Mouse (Mus musculus) stomach, embryonic 14.5 days (tissue): ENCODE measurements around the gene Apobec2. TPM values are rescaled to one million over a fixed set of nuclear protein-coding genes. Genes with fewer than 3 reads are reported as not detected.

Source experiments
- ATAC-seq: fragments of 200-750 bp; cut with Nextera tagmentation; 2 replicates; pipeline ENCODE4 v1.8.0; 2017; ENCODE audit warnings: low read depth, moderate TSS enrichment; ENCODE audit not compliant: insufficient number of reproducible peaks, insufficient read depth, low FRiP score
- H3K27ac ChIP-seq: fragments of 300-500 bp; sonication (generic); 2 replicates; pipeline ENCODE4 v1.5.1; 2014; ENCODE audit warnings: mild to moderate bottlenecking, low read length, moderate library complexity, mixed read lengths
- H3K27me3 ChIP-seq: fragments of 300-500 bp; sonication (generic); 2 replicates; pipeline ENCODE4 v1.6.1; 2014; ENCODE audit warnings: low read length, control low read depth, mixed read lengths; ENCODE audit not compliant: control insufficient read depth, insufficient read depth
- H3K36me3 ChIP-seq: fragments of 300-500 bp; sonication (generic); 2 replicates; pipeline ENCODE4 v1.6.1; 2014; ENCODE audit warnings: mild to moderate bottlenecking, control low read depth, low read length, moderate library complexity, mixed read lengths; ENCODE audit not compliant: control insufficient read depth, insufficient read depth
- H3K4me1 ChIP-seq: fragments of 300-500 bp; sonication (generic); 2 replicates; pipeline ENCODE4 v1.6.1; 2014; ENCODE audit warnings: low read length, control low read depth, mixed read lengths; ENCODE audit not compliant: control insufficient read depth, insufficient read depth
- H3K4me2 ChIP-seq: fragments of 300-500 bp; sonication (generic); replicated peaks from 2 replicates; pipeline ENCODE4 v1.6.1; 2014; ENCODE audit warnings: low read depth, low read length, control low read depth
- H3K4me3 ChIP-seq: fragments of 300-500 bp; sonication (generic); 2 replicates; pipeline ENCODE4 v1.5.1; 2014; ENCODE audit warnings: low read depth, low read length, control low read depth
- H3K9ac ChIP-seq: fragments of 300-500 bp; sonication (generic); replicated peaks from 2 replicates; pipeline ENCODE4 v1.6.1; 2014; ENCODE audit warnings: low read depth, mild to moderate bottlenecking, control low read depth, low read length, moderate library complexity, mixed read lengths
- H3K9me3 ChIP-seq: fragments of 300-500 bp; sonication (generic); 2 replicates; pipeline ENCODE4 v1.6.1; 2016; ENCODE audit warnings: low read depth, low read length, control low read depth; ENCODE audit not compliant: control insufficient read depth
- WGBS: fragments of 180-500 bp; shearing (Covaris S2); extraction: QIAGEN DNeasy Blood & Tissue Kit; methylation state at CpG from one replicate; pipeline ENCODE4 v1.1.7; 2014; 5-methylcytosine and 5-hydroxymethylcytosine counted together
- polyA plus RNA-seq: library from polyadenylated mRNA; unstranded; fragments of >200 nt; fragmentation: Nextera tagmentation; extraction: Ambion mirVana; gene quantifications from 2 replicates; pipeline ENCODE4 v1.2.1, GENCODE M21; 2014

The Apobec2 gene
- polyA plus RNA-seq, 1 experiment from 2014 or later = 2.9 TPM

DNA sequence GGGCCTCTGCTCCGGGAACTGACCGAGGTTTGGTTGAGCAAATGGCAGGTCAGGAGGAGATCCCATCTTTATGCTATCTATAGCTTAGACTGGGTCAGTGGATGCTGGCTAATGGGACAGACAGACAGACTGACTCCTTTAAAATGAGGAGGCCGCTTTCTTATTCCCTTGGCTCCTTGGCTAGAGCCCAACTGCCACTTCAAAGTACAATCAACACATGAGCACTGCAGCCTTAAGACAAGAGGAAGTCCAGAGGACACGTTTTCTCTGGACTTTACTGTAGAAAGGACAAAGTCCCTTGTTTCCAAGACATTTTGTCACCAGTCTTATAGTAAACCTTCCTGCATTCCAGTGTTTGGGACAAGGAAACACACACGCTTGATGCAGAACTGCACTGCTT is 41.3 kb downstream of the Apobec2 start:
- H3K4me3 ChIP-seq = no peak overlapping the region
- peaks cover 95% of the 10 kb centered on the region for H3K36me3 ChIP-seq
- H3K4me1 ChIP-seq = no peaks in the 10 kb centered on the region
- H3K27ac ChIP-seq = no peak overlapping the region
- H3K9me3 ChIP-seq = no peaks in the 10 kb centered on the region
- ATAC-seq = no peak
- no peak overlapping the region for H3K4me2 ChIP-seq
- no peak overlapping the region for H3K9ac ChIP-seq
- no peaks in the 10 kb centered on the region for H3K27me3 ChIP-seq
- WGBS = 91% methylated on average over 5 of the region's 5 CpGs

DNA sequence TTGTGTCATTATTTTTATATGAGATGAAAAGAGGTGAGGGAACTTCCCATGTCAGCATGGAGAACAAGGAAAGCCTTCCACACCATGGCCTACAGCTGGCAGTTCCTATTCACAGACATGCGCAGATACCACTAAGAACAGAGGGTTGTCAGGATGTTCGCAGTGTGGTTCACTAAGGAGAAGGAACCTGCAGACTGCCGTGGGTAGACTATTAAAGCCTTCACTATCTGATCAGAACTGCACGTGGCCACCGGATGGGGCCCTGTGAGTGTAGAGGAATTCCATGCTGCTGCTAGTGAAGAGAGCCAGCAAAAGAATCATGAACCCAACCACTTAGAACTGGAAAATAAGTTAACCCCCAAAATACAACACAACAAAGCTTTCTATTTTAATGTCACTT is 43.3 kb downstream of the Apobec2 start:
- H3K27ac ChIP-seq = no peak overlapping the region
- ATAC-seq = no peak
- H3K9ac ChIP-seq = no peak overlapping the region
- H3K27me3 ChIP-seq = no peaks in the 10 kb centered on the region
- H3K4me3 ChIP-seq = no peak overlapping the region
- H3K4me2 ChIP-seq = no peak overlapping the region
- peaks cover 75% of the 10 kb centered on the region for H3K36me3 ChIP-seq
- H3K9me3 ChIP-seq = no peaks in the 10 kb centered on the region
- 90% methylated on average over 5 of the region's 5 CpGs for WGBS
- H3K4me1 ChIP-seq = no peaks in the 10 kb centered on the region

DNA sequence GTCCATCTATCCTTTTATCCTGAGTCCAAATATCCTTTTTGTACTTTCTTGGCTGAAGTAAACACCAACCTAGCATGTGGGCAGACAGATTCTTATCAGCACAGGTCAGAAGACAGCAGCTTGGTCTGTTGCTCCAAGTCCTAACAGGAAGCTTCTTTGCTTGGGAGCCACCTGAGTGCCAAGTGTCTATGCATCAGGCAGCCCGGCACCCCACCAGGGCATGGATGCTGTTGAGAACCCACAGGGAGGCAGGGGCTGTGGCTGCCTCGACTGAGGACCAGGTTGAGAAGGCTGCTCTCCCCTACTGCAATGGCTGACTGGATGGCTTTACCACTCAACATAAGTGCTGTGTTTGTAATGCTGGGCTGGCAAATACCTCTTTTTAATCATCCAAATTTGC is 44.1 kb downstream of the Apobec2 start:
- Histone ChIP-seq H3K4me1 (no peaks in the 10 kb centered on the region), H3K4me3 (no peak overlapping the region), H3K9me3 (no peaks in the 10 kb centered on the region), H3K36me3 (peaks cover 68% of the 10 kb centered on the region), H3K27ac (no peak overlapping the region), H3K4me2 (no peak overlapping the region), H3K9ac (no peak overlapping the region), H3K27me3 (no peaks in the 10 kb centered on the region)
- ATAC-seq = no peak
- WGBS = 79% methylated on average over 2 of the region's 2 CpGs

DNA sequence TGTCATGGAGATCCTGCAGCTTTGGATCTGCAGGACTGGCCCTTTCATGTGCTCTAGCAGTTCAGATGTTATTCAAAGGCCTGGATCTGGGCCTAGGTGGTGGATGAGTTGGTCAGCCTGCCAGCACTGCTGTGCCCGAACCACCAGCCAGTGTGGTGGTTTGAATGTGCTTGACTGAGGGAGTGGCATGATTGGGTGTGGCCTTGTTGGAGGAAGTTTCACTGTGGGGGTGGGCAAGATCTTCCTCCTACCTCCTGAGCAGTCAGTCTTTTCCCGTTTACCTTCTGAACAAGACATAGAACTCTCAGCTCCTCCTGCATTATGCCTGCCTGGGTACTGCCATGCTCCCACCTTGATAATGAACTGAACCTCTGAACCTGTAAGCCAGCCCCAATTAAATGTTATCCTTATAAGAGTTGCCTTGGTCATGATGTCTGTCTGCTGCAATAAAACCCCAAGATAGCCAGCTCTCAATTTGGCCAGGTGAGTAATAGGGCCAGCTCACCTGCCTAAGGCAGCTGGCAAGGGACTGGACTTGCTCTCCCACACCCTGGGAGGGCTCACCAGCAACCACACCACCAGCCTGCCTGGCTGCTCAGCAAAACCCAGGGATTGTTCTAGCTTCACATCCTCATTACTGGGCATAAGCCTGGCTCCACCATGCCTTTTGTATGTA is 46.8 kb downstream of the Apobec2 start:
- ATAC-seq = no peak
- Histone ChIP-seq H3K27me3 (no peaks in the 10 kb centered on the region), H3K4me1 (no peaks in the 10 kb centered on the region), H3K4me3 (no peak overlapping the region), H3K36me3 (peaks cover 40% of the 10 kb centered on the region), H3K27ac (no peak overlapping the region), H3K9ac (no peak overlapping the region), H3K4me2 (no peak overlapping the region), H3K9me3 (no peaks in the 10 kb centered on the region)
- WGBS = 81% methylated on average over 2 of the region's 2 CpGs

DNA sequence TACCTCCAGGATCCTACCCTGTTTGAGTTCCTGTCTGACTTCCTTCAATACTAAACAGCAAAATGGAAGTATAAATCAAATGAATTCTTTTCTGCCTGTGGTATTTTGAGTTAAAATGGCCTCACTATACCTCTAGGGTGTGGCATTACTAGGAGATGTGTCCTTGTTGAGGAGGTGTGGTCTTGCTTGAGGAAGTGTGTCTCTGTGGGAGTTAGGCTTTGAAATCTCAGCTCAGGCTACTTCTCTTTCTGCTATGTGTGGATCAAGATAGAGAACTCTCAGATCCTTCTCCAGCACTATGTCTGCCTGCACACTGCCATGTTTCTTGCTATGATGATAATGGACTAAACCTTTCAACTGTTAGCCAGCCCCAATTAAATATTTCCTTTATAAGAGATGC is 53.7 kb downstream of the Apobec2 start:
- H3K27ac ChIP-seq = no peak overlapping the region
- H3K4me2 ChIP-seq = no peak overlapping the region
- no peaks in the 10 kb centered on the region for H3K27me3 ChIP-seq
- no peak overlapping the region for H3K9ac ChIP-seq
- no peaks in the 10 kb centered on the region for H3K36me3 ChIP-seq
- H3K9me3 ChIP-seq = no peaks in the 10 kb centered on the region
- H3K4me1 ChIP-seq = no peaks in the 10 kb centered on the region
- ATAC-seq = no peak
- no peak overlapping the region for H3K4me3 ChIP-seq

DNA sequence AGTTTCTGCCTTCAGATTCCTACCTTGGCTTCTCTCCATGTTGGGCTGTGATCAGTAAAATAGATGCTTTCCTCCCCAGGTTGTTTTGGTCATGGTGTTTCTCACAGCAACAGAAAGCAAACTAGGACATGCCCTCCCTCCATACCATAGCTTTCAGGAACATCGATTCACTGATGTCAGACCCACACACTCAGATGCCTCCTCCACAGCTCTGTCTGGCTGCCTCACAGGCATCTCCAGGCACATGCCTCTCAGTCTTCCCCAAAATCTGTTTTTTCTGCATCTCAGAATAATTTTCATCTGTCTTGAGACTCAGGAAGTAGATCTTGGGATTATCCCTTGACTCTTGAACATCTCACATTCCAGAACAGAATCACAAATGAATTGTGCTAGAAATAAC is 56.6 kb downstream of the Apobec2 start:
- Histone ChIP-seq H3K4me3 (no peak overlapping the region), H3K4me1 (no peaks in the 10 kb centered on the region), H3K27ac (no peak overlapping the region), H3K9me3 (no peaks in the 10 kb centered on the region), H3K36me3 (no peaks in the 10 kb centered on the region), H3K27me3 (no peaks in the 10 kb centered on the region), H3K4me2 (no peak overlapping the region), H3K9ac (no peak overlapping the region)
- 90% methylated on average over 1 of the region's 1 CpGs for WGBS
- ATAC-seq = no peak

DNA sequence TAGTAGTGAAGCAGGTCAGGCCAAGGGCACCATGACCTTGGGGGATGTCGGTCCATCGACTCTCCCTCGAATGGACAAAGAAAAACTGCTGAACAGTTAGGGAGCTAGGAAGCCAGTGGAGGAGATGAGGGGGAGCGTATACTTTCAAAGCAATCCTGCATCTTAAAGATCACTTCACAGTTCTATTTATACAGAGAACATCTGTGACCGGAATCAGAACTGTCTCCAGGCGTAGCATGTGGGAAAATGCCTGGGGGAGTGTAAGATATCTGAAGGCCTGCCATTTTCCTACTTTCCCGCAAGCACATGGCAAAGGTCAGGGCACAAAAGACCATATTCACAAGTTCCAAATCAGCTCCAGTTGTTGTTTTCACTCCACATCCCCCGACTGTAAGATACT is 59.7 kb downstream of the Apobec2 start:
- Histone ChIP-seq H3K9ac (no peak overlapping the region), H3K36me3 (no peaks in the 10 kb centered on the region), H3K4me3 (no peak overlapping the region), H3K4me1 (no peaks in the 10 kb centered on the region), H3K27me3 (no peaks in the 10 kb centered on the region), H3K4me2 (no peak overlapping the region), H3K9me3 (no peaks in the 10 kb centered on the region), H3K27ac (no peak overlapping the region)
- WGBS = 70% methylated on average over 8 of the region's 8 CpGs
- no peak for ATAC-seq

DNA sequence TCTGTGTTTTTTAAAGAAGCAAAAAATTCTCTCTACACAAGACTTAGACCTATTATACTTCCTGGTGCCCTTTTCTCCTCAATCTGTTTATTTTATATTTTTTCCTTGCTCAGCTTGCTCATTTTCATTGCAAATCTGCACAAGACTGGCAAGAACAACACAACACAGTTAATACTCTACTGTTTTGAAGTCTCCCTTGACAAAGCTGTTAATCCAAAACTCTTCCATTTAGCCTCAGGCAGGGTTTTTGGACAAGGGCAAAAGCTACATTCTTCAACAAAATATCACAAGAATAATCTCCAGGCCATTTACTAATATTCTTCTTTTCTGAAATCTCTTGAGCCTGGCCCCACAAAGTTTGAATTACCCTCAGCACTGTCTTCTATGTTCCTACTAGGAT is 61.1 kb downstream of the Apobec2 start:
- H3K4me1 ChIP-seq = no peaks in the 10 kb centered on the region
- H3K4me2 ChIP-seq = no peak overlapping the region
- no peaks in the 10 kb centered on the region for H3K36me3 ChIP-seq
- no peak for ATAC-seq
- H3K9ac ChIP-seq = no peak overlapping the region
- H3K27ac ChIP-seq = no peak overlapping the region
- H3K27me3 ChIP-seq = no peaks in the 10 kb centered on the region
- H3K9me3 ChIP-seq = no peaks in the 10 kb centered on the region
- no peak overlapping the region for H3K4me3 ChIP-seq
